Mouse (Mus musculus) stomach, postnatal 0 days (tissue): ENCODE measurements around the gene Rab1a.

Experiments
- CTCF ChIP-seq: IDR thresholded peaks from 2 replicates; pipeline ENCODE4 v1.5.1; 2016; ENCODE audit warnings: antibody characterized with exemption, low read depth, mild to moderate bottlenecking, moderate library complexity
- EP300 ChIP-seq: optimal IDR thresholded peaks from 2 replicates; pipeline ENCODE3; 2016; ENCODE audit warnings: antibody characterized with exemption

DNA sequence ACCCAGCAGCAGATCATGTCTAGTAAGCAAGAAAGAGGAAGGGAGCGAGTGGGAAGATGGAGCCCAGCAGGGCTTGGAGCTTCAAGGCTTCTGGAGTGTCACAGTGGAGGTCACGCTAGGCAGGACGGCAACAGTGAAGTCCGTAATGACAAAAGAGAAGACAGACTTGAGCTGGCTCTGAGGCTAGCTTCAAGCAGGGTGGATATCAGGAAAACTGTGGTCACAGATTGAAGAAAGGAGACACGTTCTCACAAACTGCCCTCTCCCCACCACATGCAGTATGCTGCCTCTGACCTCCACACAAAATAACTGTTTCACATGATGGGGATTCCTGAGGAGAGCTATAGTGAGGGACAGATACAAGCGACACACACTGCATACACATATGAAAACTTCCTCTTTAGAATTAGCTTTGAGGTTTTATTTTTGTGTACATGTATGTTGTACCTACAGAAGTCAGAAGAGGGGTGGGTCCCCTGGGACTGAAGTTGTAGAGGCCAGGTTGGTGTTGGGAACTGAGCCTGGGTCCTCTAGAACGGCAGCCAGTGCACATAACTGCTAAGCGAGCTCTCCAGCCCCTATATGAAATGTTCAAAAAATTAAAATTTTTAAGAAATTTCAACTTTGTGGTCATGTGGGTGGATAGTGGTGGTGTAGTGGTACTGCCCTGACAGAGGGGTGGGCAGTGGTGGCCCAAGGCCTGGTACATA is 46.1 kb downstream of the Rab1a start:
- TF ChIP-seq CTCF (no peak), EP300 (no peak)
